Mouse (Mus musculus) intestine, embryonic 14.5 days (tissue): Measurements from ENCODE around the gene Slc6a21. TPM values are rescaled to one million over a fixed set of nuclear protein-coding genes. Genes with fewer than 3 reads are reported as not detected.

Source experiments
- ATAC-seq: fragments of 200-750 bp; cut with Nextera tagmentation; replicated peaks from 2 replicates; pipeline ENCODE4 v1.8.0; 2017; ENCODE audit warnings: low read depth, moderate number of reproducible peaks, moderate TSS enrichment, moderate library complexity; ENCODE audit not compliant: low FRiP score, low TSS enrichment
- DNase-seq: peaks from one replicate; pipeline ENCODE4 v3.0.0-alpha.2; 2018; ENCODE audit warnings: low spot score
- H3K27ac ChIP-seq: fragments of 300-500 bp; sonication (generic); 2 replicates; pipeline ENCODE4 v1.5.1; 2014; ENCODE audit warnings: low read depth, mild to moderate bottlenecking, control low read depth
- H3K27me3 ChIP-seq: fragments of 300-500 bp; sonication (generic); replicated peaks from 2 replicates; pipeline ENCODE4 v1.6.1; 2014; ENCODE audit warnings: low read length, control low read depth; ENCODE audit not compliant: control insufficient read depth, insufficient read depth
- H3K36me3 ChIP-seq: fragments of 300-500 bp; sonication (generic); 2 replicates; pipeline ENCODE4 v1.6.1; 2014; ENCODE audit warnings: low read length, control low read depth; ENCODE audit not compliant: control insufficient read depth, insufficient read depth
- H3K4me1 ChIP-seq: fragments of 300-500 bp; sonication (generic); replicated peaks from 2 replicates; pipeline ENCODE4 v1.6.1; 2014; ENCODE audit warnings: low read length, control low read depth, mixed read lengths; ENCODE audit not compliant: control insufficient read depth, insufficient read depth
- H3K4me2 ChIP-seq: fragments of 300-500 bp; sonication (generic); 2 replicates; pipeline ENCODE4 v1.6.1; 2014; ENCODE audit warnings: low read length
- H3K4me3 ChIP-seq: fragments of 300-500 bp; sonication (generic); 2 replicates; pipeline ENCODE4 v1.5.1; 2014; ENCODE audit warnings: low read depth, low read length, control low read depth, mixed read lengths
- H3K9ac ChIP-seq: fragments of 300-500 bp; sonication (generic); 2 replicates; pipeline ENCODE4 v1.6.1; 2014; ENCODE audit warnings: mild to moderate bottlenecking, low read length
- H3K9me3 ChIP-seq: fragments of 300-500 bp; sonication (generic); 2 replicates; pipeline ENCODE4 v1.6.1; 2016; ENCODE audit warnings: low read length, control low read depth; ENCODE audit not compliant: control insufficient read depth
- WGBS: fragments of 180-500 bp; shearing (Covaris S2); extraction: QIAGEN DNeasy Blood & Tissue Kit; methylation state at CpG from one replicate; pipeline ENCODE4 v1.1.7; 2014; 5-methylcytosine and 5-hydroxymethylcytosine counted together
- polyA plus RNA-seq: library from polyadenylated mRNA; unstranded; fragments of >200 nt; fragmentation: Nextera tagmentation; extraction: Ambion mirVana; gene quantifications from 2 replicates; pipeline ENCODE4 v1.2.1, GENCODE M21; 2014

Slc6a21 gene
- polyA plus RNA-seq: not detected in 2 replicates

- Histone ChIP-seq H3K4me3 (peak within 1 kb of the TSS; percentile 35), H3K9ac (peak within 1 kb of the TSS; percentile 39)
- 7% methylated on average over 44 of the region's 44 CpGs for WGBS
Observed at GRCm38 (mm10) chr7:45277136-45277760, at the start of gene Slc6a21. TSS of gene Slc6a21 (plus strand) at chr7:45277513.

GRCm38 (mm10) chr7:45228548-45228947, 48.8 kb upstream of the Slc6a21 start:
- DNase-seq (no peak), ATAC-seq (no peak)
- Histone ChIP-seq H3K27ac (no peak overlapping the region), H3K27me3 (no peaks in the 10 kb centered on the region), H3K4me2 (no peak overlapping the region), H3K4me3 (no peak overlapping the region), H3K36me3 (peaks cover 92% of the 10 kb centered on the region), H3K9ac (no peak overlapping the region), H3K9me3 (no peaks in the 10 kb centered on the region), H3K4me1 (peaks cover 6% of the 10 kb centered on the region; the same call in 1 of the 2 replicates)
- 95% methylated on average over 18 of the region's 18 CpGs for WGBS

More at GRCm38 (mm10) chr7:45277136-45277760, at the start of gene Slc6a21:
- Histone ChIP-seq H3K36me3 (no peaks in the 10 kb centered on the region), H3K4me1 (no peaks in the 10 kb centered on the region), H3K27ac (no peak within 1 kb of the TSS), H3K9me3 (no peaks in the 10 kb centered on the region), H3K27me3 (no peaks in the 10 kb centered on the region; the same call in 1 of the 2 replicates), H3K4me2 (peak within 1 kb of the TSS; percentile 66)
- ATAC-seq (no peak), DNase-seq (peak; percentile 88)

- ATAC-seq (no peak), DNase-seq (no peak)
- H3K4me1 ChIP-seq: peaks cover 11% of the 10 kb centered on the region
- no peaks in the 10 kb centered on the region for H3K9me3 ChIP-seq
- H3K4me3 ChIP-seq: no peak overlapping the region
- H3K27me3 ChIP-seq: no peaks in the 10 kb centered on the region
- no peak overlapping the region for H3K27ac ChIP-seq
- H3K4me2 ChIP-seq: no peak overlapping the region
- H3K9ac ChIP-seq: no peak overlapping the region
- peaks cover 91% of the 10 kb centered on the region for H3K36me3 ChIP-seq
- 90% methylated on average over 8 of the region's 8 CpGs for WGBS
Observed at GRCm38 (mm10) chr7:45229046-45229445, 48.3 kb upstream of the Slc6a21 start.

- H3K9me3 ChIP-seq: no peaks in the 10 kb centered on the region
- no peak overlapping the region for H3K4me3 ChIP-seq
- DNase-seq (no peak), ATAC-seq (no peak)
- WGBS: 88% methylated on average over 7 of the region's 7 CpGs
- no peaks in the 10 kb centered on the region for H3K27me3 ChIP-seq
- no peak overlapping the region for H3K4me2 ChIP-seq
- H3K9ac ChIP-seq: no peak overlapping the region
- peaks cover 14% of the 10 kb centered on the region for H3K4me1 ChIP-seq
- H3K27ac ChIP-seq: no peak overlapping the region
- H3K36me3 ChIP-seq: peaks cover 86% of the 10 kb centered on the region
Observed at GRCm38 (mm10) chr7:45229459-45230203, 47.7 kb upstream of the Slc6a21 start.

- Histone ChIP-seq H3K4me2 (no peak overlapping the region), H3K27ac (no peak overlapping the region), H3K4me1 (peaks cover 24% of the 10 kb centered on the region), H3K4me3 (no peak overlapping the region), H3K27me3 (no peaks in the 10 kb centered on the region), H3K9me3 (no peaks in the 10 kb centered on the region), H3K9ac (no peak overlapping the region), H3K36me3 (peaks cover 70% of the 10 kb centered on the region)
- 86% methylated on average over 12 of the region's 12 CpGs for WGBS
- ATAC-seq: no peak
- DNase-seq: no peak
Observed at GRCm38 (mm10) chr7:45231192-45231591, 46.1 kb upstream of the Slc6a21 start.

- DNase-seq (no peak), ATAC-seq (no peak)
- WGBS: 71% methylated on average over 11 of the region's 11 CpGs
- Histone ChIP-seq H3K27me3 (no peaks in the 10 kb centered on the region), H3K4me2 (no peak overlapping the region), H3K27ac (no peak overlapping the region), H3K36me3 (peaks cover 62% of the 10 kb centered on the region), H3K4me1 (peaks cover 24% of the 10 kb centered on the region), H3K9me3 (no peaks in the 10 kb centered on the region), H3K4me3 (no peak overlapping the region), H3K9ac (no peak overlapping the region)
Observed at GRCm38 (mm10) chr7:45231941-45232340, 45.4 kb upstream of the Slc6a21 start.

GRCm38 (mm10) chr7:45232716-45233465, 44.4 kb upstream of the Slc6a21 start:
- Histone ChIP-seq H3K4me1 (peaks cover 24% of the 10 kb centered on the region), H3K27me3 (no peaks in the 10 kb centered on the region), H3K27ac (no peak overlapping the region), H3K4me3 (no peak overlapping the region), H3K4me2 (no peak overlapping the region), H3K9ac (no peak overlapping the region), H3K9me3 (no peaks in the 10 kb centered on the region), H3K36me3 (peaks cover 54% of the 10 kb centered on the region)
- DNase-seq (no peak), ATAC-seq (no peak)
- WGBS: 69% methylated on average over 13 of the region's 13 CpGs

- ATAC-seq (no peak), DNase-seq (no peak)
- H3K27ac ChIP-seq: 0 out of 2 replicates have a peak overlapping the region, but pooled peaks have one; percentile 55
Observed at GRCm38 (mm10) chr7:45233580-45234332, 43.6 kb upstream of the Slc6a21 start.

More at GRCm38 (mm10) chr7:45233580-45234332, 43.6 kb upstream of the Slc6a21 start:
- H3K36me3 ChIP-seq: peaks cover 46% of the 10 kb centered on the region
- peak overlapping the region; percentile 22; the same call in 1 of the 2 replicates for H3K4me2 ChIP-seq
- H3K27me3 ChIP-seq: no peaks in the 10 kb centered on the region
- no peak overlapping the region for H3K4me3 ChIP-seq
- H3K4me1 ChIP-seq: peaks cover 24% of the 10 kb centered on the region
- 0 out of 2 replicates have a peak overlapping the region, but pooled peaks have one; percentile 4 for H3K9ac ChIP-seq
- no peaks in the 10 kb centered on the region for H3K9me3 ChIP-seq
- 33% methylated on average over 20 of the region's 20 CpGs for WGBS
